Mouse (Mus musculus): ENCODE measurements around the gene Ly6g6d. TPM values are rescaled to one million over a fixed set of nuclear protein-coding genes. Genes with fewer than 3 reads are reported as not detected.
"Not testable (repeated sequence)": the region's sequence is repeated elsewhere in the genome, so short reads cannot be mapped to it uniquely, and the experiment has no call there.

Ly6g6d gene
- polyA plus RNA-seq, 1 experiment from 2014 or later, result 0.76 TPM

DNA sequence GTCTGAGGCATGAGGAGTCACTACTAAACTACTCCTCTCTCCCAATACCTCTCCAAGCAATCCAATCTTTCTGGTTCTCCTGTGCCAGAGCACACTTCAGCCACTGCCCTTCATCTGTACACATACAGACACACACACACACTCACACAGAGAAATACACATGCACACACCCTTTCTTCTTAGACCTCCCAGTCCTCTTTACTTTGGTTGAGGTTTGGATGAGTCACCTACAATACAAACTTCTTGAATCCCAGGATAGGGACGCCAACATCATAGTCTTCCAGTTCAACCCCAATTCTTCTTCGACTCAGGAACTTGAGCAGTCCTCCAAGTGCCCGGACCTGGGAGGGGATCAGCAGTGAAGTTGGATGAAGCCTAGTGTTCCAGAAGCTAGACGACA lies 34.1 kb downstream of the Ly6g6d start:
- WGBS, result 87% methylated on average over 4 of the region's 4 CpGs
- H3K27me3 ChIP-seq (replicated peaks; ENCODE audit: control insufficient read depth, insufficient read depth, low read length), result no peaks in the 10 kb centered on the region
- no peak for DNase-seq (ENCODE audit: low spot score)
- H3K4me1 ChIP-seq (ENCODE audit: control insufficient read depth, insufficient read depth, low read length), result peaks cover 7% of the 10 kb centered on the region; the same call in 1 of the 2 replicates
- no peak overlapping the region for H3K4me2 ChIP-seq (ENCODE audit: low read length)
- H3K36me3 ChIP-seq (ENCODE audit: control insufficient read depth, insufficient read depth, low read length), result no peaks in the 10 kb centered on the region
- ATAC-seq, result no peak
- H3K9me3 ChIP-seq (replicated peaks; ENCODE audit: control insufficient read depth, low read length), result no peaks in the 10 kb centered on the region
- H3K9ac ChIP-seq (ENCODE audit: low read length), result no peak overlapping the region
- no peak overlapping the region for H3K4me3 ChIP-seq (ENCODE audit: low read depth, low read length)
- H3K27ac ChIP-seq (ENCODE audit: low read depth, low read length), result no peak overlapping the region

GRCm38 (mm10) chr17:35039121-35039873 lies 38.6 kb downstream of the Ly6g6d start:
- Histone ChIP-seq H3K27ac (ENCODE audit: low read depth, low read length) (no peak overlapping the region), H3K9ac (ENCODE audit: low read length) (no peak overlapping the region), H3K9me3 (replicated peaks; ENCODE audit: control insufficient read depth, low read length) (no peaks in the 10 kb centered on the region), H3K27me3 (replicated peaks; ENCODE audit: control insufficient read depth, insufficient read depth, low read length) (no peaks in the 10 kb centered on the region), H3K4me3 (ENCODE audit: low read depth, low read length) (no peak overlapping the region), H3K4me2 (ENCODE audit: low read length) (no peak overlapping the region), H3K4me1 (ENCODE audit: control insufficient read depth, insufficient read depth, low read length) (no peaks in the 10 kb centered on the region), H3K36me3 (ENCODE audit: control insufficient read depth, insufficient read depth, low read length) (no peaks in the 10 kb centered on the region)
- 87% methylated on average over 11 of the region's 11 CpGs for WGBS
- DNase-seq (ENCODE audit: low spot score), result no peak
- ATAC-seq, result no peak

- DNase-seq (ENCODE audit: low spot score), result no peak
- H3K4me1 ChIP-seq (ENCODE audit: control insufficient read depth, insufficient read depth, low read length), result no peaks in the 10 kb centered on the region
Measured at GRCm38 (mm10) chr17:35034896-35035295, 43.0 kb downstream of the Ly6g6d start.

GRCm38 (mm10) chr17:35033703-35034102 lies 44.2 kb downstream of the Ly6g6d start:
- not testable (repeated sequence) for H3K9me3 ChIP-seq (replicated peaks; ENCODE audit: control insufficient read depth, low read length); H3K4me3 ChIP-seq (ENCODE audit: low read depth, low read length); H3K36me3 ChIP-seq (ENCODE audit: control insufficient read depth, insufficient read depth, low read length); DNase-seq (ENCODE audit: low spot score); H3K9ac ChIP-seq (ENCODE audit: low read length); ATAC-seq; H3K27me3 ChIP-seq (replicated peaks; ENCODE audit: control insufficient read depth, insufficient read depth, low read length); H3K27ac ChIP-seq (ENCODE audit: low read depth, low read length); H3K4me1 ChIP-seq (ENCODE audit: control insufficient read depth, insufficient read depth, low read length); H3K4me2 ChIP-seq (ENCODE audit: low read length)
- WGBS, result 79% methylated on average over 1 of the region's 1 CpGs

More at GRCm38 (mm10) chr17:35034896-35035295, 43.0 kb downstream of the Ly6g6d start:
- WGBS, result 83% methylated on average over 6 of the region's 6 CpGs
- no peaks in the 10 kb centered on the region for H3K27me3 ChIP-seq (replicated peaks; ENCODE audit: control insufficient read depth, insufficient read depth, low read length)
- no peak overlapping the region for H3K9ac ChIP-seq (ENCODE audit: low read length)
- no peak overlapping the region for H3K27ac ChIP-seq (ENCODE audit: low read depth, low read length)
- no peak overlapping the region for H3K4me3 ChIP-seq (ENCODE audit: low read depth, low read length)
- no peak for ATAC-seq
- no peak overlapping the region for H3K4me2 ChIP-seq (ENCODE audit: low read length)
- H3K36me3 ChIP-seq (ENCODE audit: control insufficient read depth, insufficient read depth, low read length), result no peaks in the 10 kb centered on the region
- H3K9me3 ChIP-seq (replicated peaks; ENCODE audit: control insufficient read depth, low read length), result no peaks in the 10 kb centered on the region

DNA sequence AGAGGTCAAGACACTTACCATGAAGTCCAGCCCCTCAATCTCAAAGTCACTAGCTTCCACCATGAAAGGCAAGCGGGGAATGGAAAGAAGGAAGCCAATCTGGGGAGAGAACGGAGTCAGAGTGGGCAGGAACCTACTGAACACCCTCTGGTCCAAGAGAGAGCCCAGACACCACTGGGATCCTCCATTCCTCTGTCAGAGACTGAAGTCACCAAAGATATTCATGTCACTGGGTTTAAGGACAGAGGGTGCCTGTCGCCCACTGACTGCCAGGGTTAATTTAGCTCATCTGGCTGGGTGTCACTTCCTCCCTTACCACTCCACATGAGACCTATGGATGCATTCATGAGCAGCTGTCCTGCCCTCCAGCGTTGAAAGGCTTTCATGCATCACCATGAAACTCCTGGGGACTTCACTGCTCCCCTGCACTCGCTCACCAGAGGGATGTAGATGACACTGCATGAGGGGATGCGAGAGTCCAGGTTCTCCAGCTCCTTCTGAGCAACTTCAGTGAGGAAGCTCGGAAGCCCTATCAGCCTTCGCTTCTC lies 45.5 kb downstream of the Ly6g6d start:
- Histone ChIP-seq H3K36me3 (ENCODE audit: control insufficient read depth, insufficient read depth, low read length) (no peaks in the 10 kb centered on the region), H3K4me3 (ENCODE audit: low read depth, low read length) (no peak overlapping the region), H3K9ac (ENCODE audit: low read length) (no peak overlapping the region), H3K27ac (ENCODE audit: low read depth, low read length) (no peak overlapping the region), H3K27me3 (replicated peaks; ENCODE audit: control insufficient read depth, insufficient read depth, low read length) (no peaks in the 10 kb centered on the region), H3K4me1 (ENCODE audit: control insufficient read depth, insufficient read depth, low read length) (peaks cover 6% of the 10 kb centered on the region; the same call in 1 of the 2 replicates), H3K9me3 (replicated peaks; ENCODE audit: control insufficient read depth, low read length) (no peaks in the 10 kb centered on the region), H3K4me2 (ENCODE audit: low read length) (no peak overlapping the region)
- ATAC-seq, result no peak
- no peak for DNase-seq (ENCODE audit: low spot score)
- WGBS, result 79% methylated on average over 8 of the region's 8 CpGs

DNA sequence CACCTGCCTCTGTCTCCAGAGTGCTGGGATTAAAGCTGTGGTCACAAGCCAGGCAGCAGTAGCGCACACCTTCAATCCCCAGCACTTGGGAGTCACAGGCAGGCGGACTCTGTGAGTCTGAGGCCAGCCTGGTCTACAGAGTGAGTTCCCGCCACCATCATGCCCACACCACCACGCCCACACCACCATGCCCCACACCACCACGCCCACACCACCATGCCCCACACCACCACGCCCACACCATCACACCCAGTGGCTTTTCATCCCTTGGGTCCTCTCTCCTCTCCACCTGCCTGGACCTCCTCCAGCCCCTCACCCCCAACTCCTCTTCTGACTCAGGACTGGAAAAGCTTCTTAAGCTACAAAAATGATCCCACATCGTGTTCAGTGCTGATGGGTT lies 46.0 kb downstream of the Ly6g6d start:
- Histone ChIP-seq H3K27ac (ENCODE audit: low read depth, low read length) (no peak overlapping the region), H3K4me3 (ENCODE audit: low read depth, low read length) (no peak overlapping the region), H3K4me2 (ENCODE audit: low read length) (no peak overlapping the region), H3K4me1 (ENCODE audit: control insufficient read depth, insufficient read depth, low read length) (peaks cover 8% of the 10 kb centered on the region; the same call in 1 of the 2 replicates), H3K36me3 (ENCODE audit: control insufficient read depth, insufficient read depth, low read length) (no peaks in the 10 kb centered on the region), H3K27me3 (replicated peaks; ENCODE audit: control insufficient read depth, insufficient read depth, low read length) (no peaks in the 10 kb centered on the region), H3K9ac (ENCODE audit: low read length) (no peak overlapping the region), H3K9me3 (replicated peaks; ENCODE audit: control insufficient read depth, low read length) (no peaks in the 10 kb centered on the region)
- WGBS, result 91% methylated on average over 7 of the region's 7 CpGs
- ATAC-seq (no peak), DNase-seq (ENCODE audit: low spot score) (no peak)

- H3K9me3 ChIP-seq (replicated peaks; ENCODE audit: control insufficient read depth, low read length), result no peaks in the 10 kb centered on the region
- 87% methylated on average over 11 of the region's 11 CpGs for WGBS
- no peaks in the 10 kb centered on the region for H3K27me3 ChIP-seq (replicated peaks; ENCODE audit: control insufficient read depth, insufficient read depth, low read length)
- H3K9ac ChIP-seq (ENCODE audit: low read length), result no peak overlapping the region
- DNase-seq (ENCODE audit: low spot score) (no peak), ATAC-seq (no peak)
- H3K4me2 ChIP-seq (ENCODE audit: low read length), result no peak overlapping the region
- H3K4me1 ChIP-seq (ENCODE audit: control insufficient read depth, insufficient read depth, low read length), result peaks cover 8% of the 10 kb centered on the region; the same call in 1 of the 2 replicates
- H3K4me3 ChIP-seq (ENCODE audit: low read depth, low read length), result no peak overlapping the region
- H3K27ac ChIP-seq (ENCODE audit: low read depth, low read length), result no peak overlapping the region
- no peaks in the 10 kb centered on the region for H3K36me3 ChIP-seq (ENCODE audit: control insufficient read depth, insufficient read depth, low read length)
Measured at GRCm38 (mm10) chr17:35031272-35031671, 46.6 kb downstream of the Ly6g6d start.

GRCm38 (mm10) chr17:35029691-35030532 lies 48.0 kb downstream of the Ly6g6d start:
- no peak for DNase-seq (ENCODE audit: low spot score)
- Histone ChIP-seq H3K36me3 (ENCODE audit: control insufficient read depth, insufficient read depth, low read length) (no peaks in the 10 kb centered on the region), H3K27ac (ENCODE audit: low read depth, low read length) (no peak overlapping the region), H3K9me3 (replicated peaks; ENCODE audit: control insufficient read depth, low read length) (no peaks in the 10 kb centered on the region), H3K4me3 (ENCODE audit: low read depth, low read length) (no peak overlapping the region), H3K27me3 (replicated peaks; ENCODE audit: control insufficient read depth, insufficient read depth, low read length) (no peaks in the 10 kb centered on the region), H3K4me2 (ENCODE audit: low read length) (peak overlapping the region; percentile 0; the same call in 1 of the 2 replicates), H3K4me1 (ENCODE audit: control insufficient read depth, insufficient read depth, low read length) (peaks cover 11% of the 10 kb centered on the region), H3K9ac (ENCODE audit: low read length) (no peak overlapping the region)
- no peak for ATAC-seq
- 32% methylated on average over 19 of the region's 19 CpGs for WGBS

Data from forebrain, embryonic 14.5 days (tissue).